Mouse (Mus musculus) embryo, embryonic 9.5 days (tissue): Measurements from ENCODE around the gene Mrfap1.

ENCODE experiments used
- DNase-seq: peaks from one replicate; pipeline ENCODE4 v3.0.0-alpha.2; 2017; ENCODE audit errors: extremely low spot score

Mrfap1 gene

DNA sequence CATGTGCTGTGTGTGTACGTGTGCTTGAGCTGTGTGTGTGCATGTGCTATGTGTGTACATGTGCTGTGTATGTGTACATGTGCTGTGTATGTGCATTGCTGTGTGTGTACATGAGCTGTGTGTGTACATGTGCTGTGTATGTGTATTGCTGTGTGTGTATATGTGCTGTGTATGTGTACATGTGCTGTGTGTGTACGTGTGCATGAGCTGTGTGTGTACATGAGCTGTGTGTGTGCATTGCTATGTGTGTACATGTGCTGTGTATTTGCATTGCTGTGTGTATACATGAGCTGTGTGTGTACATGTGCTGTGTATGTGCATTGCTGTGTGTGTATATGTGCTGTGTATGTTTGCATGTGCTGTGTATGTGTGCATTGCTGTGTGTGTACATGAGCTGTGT, 17.1 kb downstream of the Mrfap1 start:
- no peak for DNase-seq

- no peak for DNase-seq
Observed at GRCm38 (mm10) chr5:36778901-36779300, 17.7 kb downstream of the Mrfap1 start.

GRCm38 (mm10) chr5:36777186-36777585, 19.4 kb downstream of the Mrfap1 start:
- no peak for DNase-seq

- no peak for DNase-seq
Observed at GRCm38 (mm10) chr5:36776021-36776575, 20.5 kb downstream of the Mrfap1 start.

- no peak for DNase-seq
Observed at GRCm38 (mm10) chr5:36775317-36775716, 21.3 kb downstream of the Mrfap1 start.

GRCm38 (mm10) chr5:36772586-36772985, 24.0 kb downstream of the Mrfap1 start:
- no peak for DNase-seq

- no peak for DNase-seq
Observed at GRCm38 (mm10) chr5:36769603-36770002, 27.0 kb downstream of the Mrfap1 start.

DNA sequence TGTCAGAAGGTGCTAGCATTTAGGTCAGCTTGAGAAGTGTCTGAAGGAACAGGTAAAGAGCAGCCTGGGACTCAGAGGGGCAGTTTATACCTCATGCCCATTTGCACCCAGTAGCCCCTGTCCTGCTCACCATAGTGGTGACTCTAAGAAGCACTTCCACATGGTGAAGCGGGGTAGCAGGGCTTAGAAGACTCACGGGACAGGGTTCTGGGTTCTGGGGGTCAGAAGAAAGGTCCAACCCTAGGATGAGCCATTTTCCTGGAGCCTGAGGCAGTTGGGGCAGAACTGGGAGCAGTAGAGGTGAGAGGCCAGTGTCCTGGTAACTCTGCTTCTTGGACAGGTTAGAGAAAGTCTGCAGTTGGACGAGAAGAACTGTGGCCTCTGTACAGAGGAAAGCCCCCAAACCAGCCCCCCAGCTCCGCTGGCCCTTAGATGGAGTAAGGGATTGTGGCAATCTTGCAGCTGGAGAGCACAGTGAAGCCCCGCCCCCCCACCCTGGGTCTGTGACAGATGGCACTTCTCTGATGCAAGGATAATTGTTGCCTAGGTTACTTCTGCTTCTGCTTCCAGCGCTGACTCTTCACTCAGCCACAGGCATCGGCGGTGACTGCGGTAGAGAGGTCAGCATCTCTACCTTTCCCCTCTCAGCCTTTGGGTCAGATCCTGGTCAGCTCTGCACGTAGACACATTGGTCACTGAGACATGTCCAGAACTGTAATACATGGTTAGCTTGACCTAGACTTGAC, 29.4 kb downstream of the Mrfap1 start:
- peak; percentile 46 for DNase-seq

GRCm38 (mm10) chr5:36759848-36760247, 36.7 kb downstream of the Mrfap1 start:
- no peak for DNase-seq

GRCm38 (mm10) chr5:36757033-36757432, 39.5 kb downstream of the Mrfap1 start:
- no peak for DNase-seq

DNA sequence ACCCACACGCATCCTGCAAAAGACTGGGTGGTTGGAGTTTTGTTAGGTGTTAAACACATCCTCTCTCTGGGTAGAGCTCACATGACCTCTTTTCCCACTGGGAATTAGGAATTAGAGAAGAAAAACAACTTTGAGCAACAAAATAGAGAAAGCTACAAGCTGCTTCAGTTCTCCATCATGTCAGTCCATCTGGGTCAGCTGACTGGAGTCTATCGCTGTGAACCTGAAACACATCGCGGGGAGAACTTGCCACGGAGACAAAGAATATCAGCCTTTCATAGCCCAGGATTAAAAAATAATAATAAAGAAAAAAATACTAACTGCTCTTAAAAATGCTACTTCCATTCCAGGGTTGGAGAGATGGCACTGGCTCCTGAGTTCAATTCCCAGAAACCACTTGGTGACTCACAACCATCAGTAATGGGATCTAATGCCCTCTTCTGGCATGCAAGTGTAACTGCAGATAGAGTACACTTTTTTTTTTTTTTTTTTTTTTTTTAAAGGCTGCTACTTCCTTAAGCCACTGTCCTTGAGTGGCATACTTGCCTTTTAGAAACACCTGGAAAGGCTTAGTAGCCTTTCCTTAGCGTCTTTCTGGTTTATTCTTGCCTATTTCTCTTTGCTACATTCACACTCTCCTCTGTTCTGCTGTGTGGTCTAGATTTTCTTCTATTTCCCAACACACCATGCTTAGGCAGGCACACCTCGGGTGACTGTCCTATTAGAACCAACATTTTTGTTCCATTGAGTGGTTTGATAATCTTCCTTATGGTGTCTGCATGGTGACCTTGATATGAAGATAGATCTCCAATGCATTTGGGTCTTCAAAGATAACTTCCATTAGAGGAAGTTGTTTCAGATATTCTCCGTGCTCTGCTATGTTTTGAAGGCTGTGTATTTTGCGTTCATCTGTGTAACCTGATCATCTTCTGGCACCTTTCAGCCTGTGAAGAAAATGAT, 46.2 kb downstream of the Mrfap1 start:
- DNase-seq, result no peak

DNA sequence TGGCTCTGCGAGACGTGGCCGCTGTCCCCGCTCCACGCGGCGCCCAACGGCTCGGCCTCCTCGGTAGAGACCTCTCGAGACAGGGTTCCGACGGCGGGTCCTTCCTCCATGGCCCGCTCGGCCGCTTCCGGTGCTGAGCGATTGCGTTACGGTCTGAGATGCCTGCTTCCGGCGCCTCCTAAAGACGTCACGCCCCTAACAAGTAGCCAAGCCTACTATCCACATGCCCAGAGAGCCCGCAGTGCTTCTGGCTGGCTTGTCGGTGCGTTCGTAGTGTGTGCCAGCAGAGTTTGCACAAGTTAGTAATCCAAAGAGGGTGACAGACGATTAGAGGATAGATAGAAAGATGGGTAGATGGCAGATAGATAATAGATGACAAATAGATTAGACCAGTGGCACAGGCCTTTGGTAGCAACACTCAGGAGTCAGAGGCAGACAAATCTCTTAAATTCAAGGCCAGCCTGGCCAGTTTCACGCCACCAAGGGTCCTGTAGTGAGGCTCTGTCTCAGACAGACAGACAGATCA, 48.0 kb downstream of the Mrfap1 start, which contains the start of gene Bloc1s4:
Gene Bloc1s4, minus strand, starts transcription at position 115 of the 526 bp plus-strand sequence.
- DNase-seq, result peak; percentile 92

- no peak for DNase-seq
Observed at GRCm38 (mm10) chr5:36747794-36748535, 48.6 kb downstream of the Mrfap1 start.

GRCm38 (mm10) chr5:36747071-36747470, 49.5 kb downstream of the Mrfap1 start:
- no peak for DNase-seq
